Mouse (Mus musculus) MEL (cell line): ENCODE measurements around the gene Sorl1. TPM values are rescaled to one million over a fixed set of nuclear protein-coding genes. Genes with fewer than 3 reads are reported as not detected.

Source experiments
- DNase-seq: peaks from one replicate; pipeline ENCODE4 v3.0.0; 2011; ENCODE audit warnings: low read depth, low spot score
- H3K27ac ChIP-seq: 2 replicates; pipeline ENCODE4 v1.5.1; 2012; ENCODE audit warnings: low read depth, mild to moderate bottlenecking, control low read depth, low read length, moderate library complexity; ENCODE audit not compliant: control insufficient read depth
- H3K27me3 ChIP-seq, 2 experiments: fragments of 150-350 bp in 1 of 2; sonication (generic) in 1 of 2; 2 replicates each; pipeline ENCODE4 v1.6.1; 2012; ENCODE audit warnings: low read length in 2 of 2, mild to moderate bottlenecking in 2 of 2, improper control_type of control experiment in 1 of 2, moderate library complexity in 1 of 2; ENCODE audit not compliant: insufficient read depth in 2 of 2, control insufficient read depth in 1 of 2
- H3K36me3 ChIP-seq, 2 experiments: 2 replicates each; pipeline ENCODE4 v1.6.1; 2012 to 2014; ENCODE audit warnings: low read length in 2 of 2, improper control_type of control experiment in 1 of 2, inconsistent platforms in 1 of 2, mild to moderate bottlenecking in 1 of 2; ENCODE audit not compliant: insufficient read depth in 2 of 2, control insufficient read depth in 1 of 2
- H3K4me1 ChIP-seq, 2 experiments: fragments of 150-350 bp in 1 of 2; sonication (generic) in 1 of 2; 2 replicates each; pipeline ENCODE4 v1.6.1; 2012; ENCODE audit warnings: low read length in 2 of 2, improper control_type of control experiment in 1 of 2, mild to moderate bottlenecking in 1 of 2; ENCODE audit not compliant: insufficient read depth in 2 of 2, control insufficient read depth in 1 of 2
- H3K4me3 ChIP-seq, 2 experiments: fragments of 150-350 bp in 1 of 2; sonication (generic) in 1 of 2; 2 replicates each; pipeline ENCODE4 v1.5.1; 2012; ENCODE audit warnings: low read depth in 2 of 2, low read length in 2 of 2, mild to moderate bottlenecking in 2 of 2, moderate library complexity in 2 of 2, control low read depth in 1 of 2, improper control_type of control experiment in 1 of 2; ENCODE audit not compliant: control insufficient read depth in 1 of 2, insufficient read depth in 1 of 2
- H3K79me2 ChIP-seq: 2 replicates; pipeline ENCODE4 v1.6.1; 2012; ENCODE audit warnings: mild to moderate bottlenecking, low read length, moderate library complexity; ENCODE audit not compliant: control insufficient read depth, poor library complexity, insufficient read depth
- H3K9ac ChIP-seq: 2 replicates; pipeline ENCODE4 v1.6.1; 2012; ENCODE audit warnings: low read depth, mild to moderate bottlenecking, control low read depth, low read length, moderate library complexity; ENCODE audit not compliant: control insufficient read depth, poor library complexity, severe bottlenecking
- H3K9me3 ChIP-seq: fragments of 150-350 bp; sonication (generic); replicated peaks from 2 replicates; pipeline ENCODE4 v1.6.1; 2012; ENCODE audit warnings: mild to moderate bottlenecking, low read length, improper control_type of control experiment, moderate library complexity; ENCODE audit not compliant: insufficient read depth
- CHD1 ChIP-seq: IDR thresholded peaks from 2 replicates; pipeline ENCODE4 v1.6.1; 2012; ENCODE audit warnings: low read depth, mild to moderate bottlenecking, inconsistent platforms, low read length, improper control_type of control experiment
- ELF1 ChIP-seq: IDR thresholded peaks from 2 replicates; pipeline ENCODE4 v1.6.1; 2014; ENCODE audit warnings: low read depth, mild to moderate bottlenecking, inconsistent platforms, low read length, improper control_type of control experiment, moderate library complexity
- EP300 ChIP-seq, 2 experiments: IDR thresholded peaks; 2 replicates each; pipeline ENCODE4 v1.6.1; 2011; ENCODE audit warnings: improper control_type of control experiment in 2 of 2, low read length in 2 of 2, low read depth in 1 of 2, mild to moderate bottlenecking in 1 of 2
- HCFC1 ChIP-seq: IDR thresholded peaks from 2 replicates; pipeline ENCODE4 v1.6.1; 2012; ENCODE audit warnings: low read depth, mild to moderate bottlenecking, inconsistent platforms, low read length, improper control_type of control experiment, moderate library complexity
- KAT2A ChIP-seq: conservative IDR thresholded peaks from 2 replicates; pipeline ENCODE4 v1.6.1; 2012; ENCODE audit warnings: low read depth, low read length, improper control_type of control experiment, inconsistent platforms
- MAFK ChIP-seq: IDR thresholded peaks from 2 replicates; pipeline ENCODE4 v1.6.1; 2011; ENCODE audit warnings: low read depth, mild to moderate bottlenecking, low read length, improper control_type of control experiment, borderline replicate concordance
- MAX ChIP-seq: IDR thresholded peaks from 2 replicates; pipeline ENCODE4 v1.6.1; 2011; ENCODE audit warnings: low read length, improper control_type of control experiment
- MAZ ChIP-seq: IDR thresholded peaks from 2 replicates; pipeline ENCODE4 v1.6.1; 2012; ENCODE audit warnings: low read depth, mild to moderate bottlenecking, inconsistent platforms, low read length, improper control_type of control experiment
- MEF2A ChIP-seq: IDR thresholded peaks from 2 replicates; pipeline ENCODE4 v1.6.1; 2014; ENCODE audit warnings: low read depth, mild to moderate bottlenecking, inconsistent platforms, low read length, improper control_type of control experiment; ENCODE audit not compliant: poor library complexity, insufficient replicate concordance, severe bottlenecking; ENCODE audit errors: extremely low read depth
- MXI1 ChIP-seq: IDR thresholded peaks from 2 replicates; pipeline ENCODE4 v1.6.1; 2011; ENCODE audit warnings: mild to moderate bottlenecking, low read depth, low read length, improper control_type of control experiment
- NELFE ChIP-seq: IDR thresholded peaks from 2 replicates; pipeline ENCODE4 v1.6.1; 2011; ENCODE audit warnings: low read depth, low read length, improper control_type of control experiment
- NRF1 ChIP-seq: IDR thresholded peaks from 2 replicates; pipeline ENCODE4 v1.6.1; 2014; ENCODE audit warnings: low read depth, mild to moderate bottlenecking, inconsistent platforms, low read length, improper control_type of control experiment, moderate library complexity; ENCODE audit not compliant: poor library complexity, insufficient read depth, severe bottlenecking
- POLR2AphosphoS5 ChIP-seq: IDR thresholded peaks from 2 replicates; pipeline ENCODE4 v1.6.1; 2012; ENCODE audit warnings: low read depth, borderline replicate concordance, mild to moderate bottlenecking, inconsistent platforms, low read length, moderate library complexity, mixed read lengths
- RAD21 ChIP-seq: IDR thresholded peaks from 2 replicates; pipeline ENCODE4 v1.6.1; 2011; ENCODE audit warnings: mild to moderate bottlenecking, low read depth, low read length, improper control_type of control experiment
- TAL1 ChIP-seq: IDR thresholded peaks from 2 replicates; pipeline ENCODE4 v1.6.1; 2012; ENCODE audit warnings: mild to moderate bottlenecking, inconsistent platforms, low read length, moderate library complexity, mixed read lengths
- TBP ChIP-seq: IDR thresholded peaks from 2 replicates; pipeline ENCODE4 v1.8.0; 2011; ENCODE audit warnings: low read depth, low read length, improper control_type of control experiment
- TCF12 ChIP-seq: IDR thresholded peaks from 2 replicates; pipeline ENCODE4 v1.6.1; 2014; ENCODE audit warnings: low read depth, mild to moderate bottlenecking, inconsistent platforms, low read length, improper control_type of control experiment, moderate library complexity
- UBTF ChIP-seq: IDR thresholded peaks from 2 replicates; pipeline ENCODE4 v1.6.1; 2012; ENCODE audit warnings: low read depth, mild to moderate bottlenecking, inconsistent platforms, low read length, improper control_type of control experiment, moderate library complexity, borderline replicate concordance; ENCODE audit not compliant: insufficient read depth
- ZC3H11A ChIP-seq: IDR thresholded peaks from 2 replicates; pipeline ENCODE4 v1.6.1; 2012; ENCODE audit warnings: low read depth, mild to moderate bottlenecking, inconsistent platforms, low read length, improper control_type of control experiment
- ZKSCAN1 ChIP-seq: IDR thresholded peaks from 2 replicates; pipeline ENCODE4 v1.6.1; 2012; ENCODE audit warnings: low read depth, mild to moderate bottlenecking, inconsistent platforms, low read length, improper control_type of control experiment, moderate library complexity
- polyA plus RNA-seq, 2 experiments: library from polyadenylated mRNA; stranded (reverse) in 1 of 2; unstranded in 1 of 2; fragments of >175 nt in 1 of 2; fragments of >200 nt in 1 of 2; gene quantifications; 2 replicates each; pipeline versions ENCODE4 v1.2.1 to v1.2.4; 2012; ENCODE audit warnings: low replicate concordance in 2 of 2, low read depth in 1 of 2; ENCODE audit not compliant: insufficient read length in 2 of 2, insufficient read depth in 1 of 2, missing spikeins in 1 of 2
- total RNA-seq: library from RNA; depleted of rRNA; stranded (reverse); fragments of 300-350 nt; gene quantifications from 2 replicates; pipeline ENCODE4 v1.2.3, GENCODE M21; 2012

The Sorl1 gene
- total and polyA plus RNA-seq, 3 experiments, result not detected

DNA sequence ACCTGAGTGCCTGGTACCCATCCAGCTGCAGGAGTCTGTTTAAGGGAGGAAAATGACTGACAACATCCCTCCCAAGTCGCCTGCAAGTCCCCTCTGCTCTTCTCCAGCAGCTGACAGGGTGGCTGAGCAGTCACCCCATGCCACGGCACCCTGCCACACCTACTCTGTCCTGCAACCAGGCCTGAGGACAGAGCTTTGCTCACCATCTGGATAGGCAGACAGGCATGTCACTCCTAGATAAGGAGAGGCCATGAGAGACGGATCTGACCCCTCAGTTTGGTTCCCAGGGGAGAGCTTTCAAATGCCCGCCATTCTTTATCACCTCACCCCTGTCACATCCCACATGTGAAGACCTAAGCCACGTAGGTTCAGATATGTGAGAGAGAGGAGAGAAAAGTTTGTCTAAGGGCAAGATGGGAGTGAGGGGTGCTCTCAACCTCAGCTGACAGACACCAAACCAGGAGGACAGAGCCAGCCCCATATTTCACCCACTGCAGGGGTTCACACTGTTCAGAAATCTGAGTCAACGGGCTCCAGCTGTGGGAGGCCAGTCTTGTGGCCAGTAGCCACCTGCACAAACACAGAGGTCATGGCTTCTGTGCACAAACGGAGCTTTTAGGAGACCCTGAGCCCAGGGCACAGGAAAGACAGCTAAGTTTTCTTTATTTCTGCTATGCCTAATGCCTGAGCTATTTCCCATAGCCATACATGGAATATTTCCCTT is 104.6 kb downstream of the Sorl1 start:
- no peaks in the 10 kb centered on the region for H3K79me2 ChIP-seq
- no peak overlapping the region for H3K27ac ChIP-seq
- no peak overlapping the region for H3K9ac ChIP-seq
- no peak overlapping the region for H3K4me3 ChIP-seq
- H3K36me3 ChIP-seq, result no peaks in the 10 kb centered on the region
- no peaks in the 10 kb centered on the region for H3K4me1 ChIP-seq
- TF ChIP-seq MAZ, result no peak
- TF ChIP-seq CHD1, result no peak
- H3K9me3 ChIP-seq, result no peaks in the 10 kb centered on the region
- DNase-seq, result no peak
- H3K27me3 ChIP-seq, result no peaks in the 10 kb centered on the region

DNA sequence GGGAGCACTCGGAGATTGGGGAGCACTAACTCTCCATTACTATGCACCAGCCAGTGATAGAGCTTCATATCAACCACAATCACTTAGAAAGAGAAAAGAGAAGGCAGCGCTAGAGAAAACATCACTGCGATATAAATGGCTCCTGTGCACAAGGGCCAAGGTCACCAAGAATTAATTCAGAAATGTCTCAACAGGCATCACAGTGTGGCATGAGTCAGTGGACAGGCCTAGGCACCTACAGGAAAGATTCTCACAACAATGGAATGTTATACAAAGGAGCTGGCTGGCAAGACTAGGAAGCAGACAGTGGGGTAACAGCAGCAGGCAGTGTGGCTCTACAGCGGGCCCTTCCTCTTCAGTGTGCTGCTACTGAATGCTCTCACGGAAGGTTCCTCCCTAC is 115.6 kb downstream of the Sorl1 start:
- no peaks in the 10 kb centered on the region; the same call in 1 of the 2 replicates for H3K9me3 ChIP-seq
- H3K36me3 ChIP-seq, result no peaks in the 10 kb centered on the region
- H3K4me1 ChIP-seq, result no peaks in the 10 kb centered on the region
- no peak overlapping the region for H3K27ac ChIP-seq
- no peak for DNase-seq
- TF ChIP-seq MEF2A (no peak), TBP (no peak), MAX (no peak), MAZ (no peak), TAL1 (no peak), MXI1 (no peak), MAFK (no peak), ELF1 (no peak), ZKSCAN1 (no peak), CHD1 (no peak), UBTF (no peak), NRF1 (no peak), EP300 (IDR thresholded peaks at IDR 0.05; ENCODE audit: low read depth in 1 of 2, low read length in 2 of 2) (no peak), RAD21 (no peak), HCFC1 (no peak), KAT2A (no peak), ZC3H11A (no peak), POLR2AphosphoS5 (no peak), TCF12 (no peak), NELFE (no peak)
- no peaks in the 10 kb centered on the region for H3K27me3 ChIP-seq
- no peak overlapping the region for H3K4me3 ChIP-seq
- no peaks in the 10 kb centered on the region for H3K79me2 ChIP-seq
- no peak overlapping the region for H3K9ac ChIP-seq
